Mouse (Mus musculus): ENCODE data around the gene Lgals3. TPM values are rescaled to one million over a fixed set of nuclear protein-coding genes. Genes with fewer than 3 reads are reported as not detected.

Lgals3 gene
- polyA plus RNA-seq, 1 experiment from 2014 or later = 43.7 TPM

Other genes with a start within 250 kb of the Lgals3 start
- gene Gch1, start 178.3 kb upstream of the Lgals3 start, polyA plus RNA-seq (2015; fragmentation: Nextera tagmentation; extraction: Ambion mirVana) = 11.1 and 13.3 TPM in 2 replicates
- 19.1 and 20.8 TPM in 2 replicates for gene Wdhd1, start 90.9 kb upstream of the Lgals3 start, polyA plus RNA-seq (2015; fragmentation: Nextera tagmentation; extraction: Ambion mirVana)
- 2.9 and 3.5 TPM in 2 replicates for gene Socs4, start 90.8 kb upstream of the Lgals3 start, polyA plus RNA-seq (2015; fragmentation: Nextera tagmentation; extraction: Ambion mirVana)
- gene Mapk1ip1l, start 69.5 kb upstream of the Lgals3 start, polyA plus RNA-seq (2015; fragmentation: Nextera tagmentation; extraction: Ambion mirVana) = 57.9 and 59.9 TPM in 2 replicates
- 29.5 and 33.9 TPM in 2 replicates for gene Dlgap5, start 50.7 kb downstream of the Lgals3 start, polyA plus RNA-seq (2015; fragmentation: Nextera tagmentation; extraction: Ambion mirVana)
- gene Fbxo34, start 82.7 kb downstream of the Lgals3 start, polyA plus RNA-seq (2015; fragmentation: Nextera tagmentation; extraction: Ambion mirVana) = 20.4 and 23.5 TPM in 2 replicates
- gene Atg14, start 202.9 kb downstream of the Lgals3 start, polyA plus RNA-seq (2015; fragmentation: Nextera tagmentation; extraction: Ambion mirVana) = 11.4 and 11.7 TPM in 2 replicates